Mouse (Mus musculus): ENCODE measurements around the gene Dazl. TPM values are rescaled to one million over a fixed set of nuclear protein-coding genes. Genes with fewer than 3 reads are reported as not detected.

The Dazl gene
- polyA plus RNA-seq, 1 experiment from 2014 or later = 0.12 TPM

GRCm38 (mm10) chr17:50310148-50310802 lies 16.8 kb upstream of the Dazl start:
- Histone ChIP-seq H3K4me1 (no peaks in the 10 kb centered on the region), H3K9ac (no peak overlapping the region), H3K4me2 (no peak overlapping the region), H3K27ac (no peak overlapping the region), H3K9me3 (replicated peaks) (no peaks in the 10 kb centered on the region), H3K4me3 (replicated peaks) (no peak overlapping the region), H3K27me3 (no peaks in the 10 kb centered on the region), H3K36me3 (no peaks in the 10 kb centered on the region)
- no peak for ATAC-seq (replicated peaks; ENCODE audit: low FRiP score)
- WGBS = 67% methylated on average over 10 of the region's 10 CpGs

GRCm38 (mm10) chr17:50309512-50310072 lies 16.2 kb upstream of the Dazl start:
- H3K4me2 ChIP-seq = no peak overlapping the region
- H3K36me3 ChIP-seq = no peaks in the 10 kb centered on the region
- 45% methylated on average over 5 of the region's 5 CpGs for WGBS
- no peaks in the 10 kb centered on the region for H3K4me1 ChIP-seq
- ATAC-seq (replicated peaks; ENCODE audit: low FRiP score) = no peak
- no peaks in the 10 kb centered on the region for H3K9me3 ChIP-seq (replicated peaks)
- no peak overlapping the region for H3K9ac ChIP-seq
- H3K27me3 ChIP-seq = no peaks in the 10 kb centered on the region
- no peak overlapping the region for H3K27ac ChIP-seq
- no peak overlapping the region for H3K4me3 ChIP-seq (replicated peaks)

GRCm38 (mm10) chr17:50308880-50309279 lies 15.4 kb upstream of the Dazl start:
- Histone ChIP-seq H3K27me3 (no peaks in the 10 kb centered on the region), H3K27ac (no peak overlapping the region), H3K36me3 (no peaks in the 10 kb centered on the region), H3K4me1 (no peaks in the 10 kb centered on the region), H3K4me2 (no peak overlapping the region), H3K9me3 (replicated peaks) (no peaks in the 10 kb centered on the region), H3K4me3 (replicated peaks) (no peak overlapping the region), H3K9ac (no peak overlapping the region)
- no peak for ATAC-seq (replicated peaks; ENCODE audit: low FRiP score)
- WGBS = 66% methylated on average over 5 of the region's 5 CpGs

- Histone ChIP-seq H3K36me3 (no peaks in the 10 kb centered on the region), H3K4me3 (replicated peaks) (no peak overlapping the region), H3K27me3 (no peaks in the 10 kb centered on the region), H3K4me2 (no peak overlapping the region), H3K9ac (no peak overlapping the region), H3K4me1 (no peaks in the 10 kb centered on the region), H3K27ac (no peak overlapping the region), H3K9me3 (replicated peaks) (no peaks in the 10 kb centered on the region)
- ATAC-seq (replicated peaks; ENCODE audit: low FRiP score) = no peak
- WGBS = 88% methylated on average over 10 of the region's 10 CpGs
These were observed 14.7 kb upstream of the Dazl start for GRCm38 (mm10) chr17:50308059-50308647.

GRCm38 (mm10) chr17:50302867-50303266 lies 9.4 kb upstream of the Dazl start:
- 47% methylated on average over 3 of the region's 3 CpGs for WGBS
- H3K27me3 ChIP-seq = no peaks in the 10 kb centered on the region
- H3K4me1 ChIP-seq = no peaks in the 10 kb centered on the region
- no peak overlapping the region for H3K4me3 ChIP-seq (replicated peaks)
- H3K36me3 ChIP-seq = no peaks in the 10 kb centered on the region
- H3K4me2 ChIP-seq = no peak overlapping the region
- no peak overlapping the region for H3K27ac ChIP-seq
- ATAC-seq (replicated peaks; ENCODE audit: low FRiP score) = no peak
- H3K9me3 ChIP-seq (replicated peaks) = no peaks in the 10 kb centered on the region
- H3K9ac ChIP-seq = no peak overlapping the region

- Histone ChIP-seq H3K27me3 (no peaks in the 10 kb centered on the region), H3K4me1 (no peaks in the 10 kb centered on the region), H3K27ac (no peak overlapping the region), H3K4me3 (replicated peaks) (no peak overlapping the region), H3K9ac (no peak overlapping the region), H3K36me3 (no peaks in the 10 kb centered on the region), H3K4me2 (no peak overlapping the region), H3K9me3 (replicated peaks) (no peaks in the 10 kb centered on the region)
- 63% methylated on average over 11 of the region's 11 CpGs for WGBS
- ATAC-seq (replicated peaks; ENCODE audit: low FRiP score) = no peak
These were observed 6.9 kb upstream of the Dazl start for GRCm38 (mm10) chr17:50300171-50300841.

- H3K36me3 ChIP-seq = no peaks in the 10 kb centered on the region
- H3K4me2 ChIP-seq = no peak overlapping the region
- WGBS = 72% methylated on average over 7 of the region's 7 CpGs
- H3K9ac ChIP-seq = no peak overlapping the region
- no peak overlapping the region for H3K4me3 ChIP-seq (replicated peaks)
- no peaks in the 10 kb centered on the region for H3K27me3 ChIP-seq
- H3K9me3 ChIP-seq (replicated peaks) = peaks cover 2% of the 10 kb centered on the region; the same call in 1 of the 2 replicates
- ATAC-seq (replicated peaks; ENCODE audit: low FRiP score) = no peak
- no peaks in the 10 kb centered on the region for H3K4me1 ChIP-seq
- H3K27ac ChIP-seq = no peak overlapping the region
These were observed 5.4 kb upstream of the Dazl start for GRCm38 (mm10) chr17:50298821-50299220.

GRCm38 (mm10) chr17:50294726-50295125 lies 1.3 kb upstream of the Dazl start:
- 89% methylated on average over 12 of the region's 12 CpGs for WGBS
- Histone ChIP-seq H3K27ac (no peak overlapping the region), H3K27me3 (no peaks in the 10 kb centered on the region)

GRCm38 (mm10) chr17:50292661-50293171 lies 720 bp downstream of the Dazl start:
- Histone ChIP-seq H3K9ac (peak overlapping the region; percentile 43), H3K4me1 (no peaks in the 10 kb centered on the region; the same call in 1 of the 2 replicates), H3K4me3 (replicated peaks) (peak overlapping the region; percentile 52), H3K36me3 (peaks cover 4% of the 10 kb centered on the region; the same call in 1 of the 2 replicates), H3K9me3 (replicated peaks) (peaks cover 12% of the 10 kb centered on the region), H3K27ac (peak overlapping the region; percentile 33; the same call in 1 of the 2 replicates), H3K4me2 (peak overlapping the region; percentile 68), H3K27me3 (0 out of 2 replicates have a peak, but pooled peaks cover 3% of the 10 kb centered on the region)
- 5% methylated on average over 57 of the region's 57 CpGs for WGBS
- ATAC-seq (replicated peaks; ENCODE audit: low FRiP score) = peak; percentile 96

More at GRCm38 (mm10) chr17:50294726-50295125, 1.3 kb upstream of the Dazl start:
- Histone ChIP-seq H3K9me3 (replicated peaks) (peaks cover 12% of the 10 kb centered on the region), H3K4me1 (no peaks in the 10 kb centered on the region; the same call in 1 of the 2 replicates), H3K4me3 (replicated peaks) (no peak overlapping the region), H3K4me2 (no peak overlapping the region), H3K36me3 (peaks cover 4% of the 10 kb centered on the region; the same call in 1 of the 2 replicates), H3K9ac (no peak overlapping the region)
- no peak for ATAC-seq (replicated peaks; ENCODE audit: low FRiP score)

- Histone ChIP-seq H3K27ac (no peak overlapping the region), H3K27me3 (0 out of 2 replicates have a peak, but pooled peaks cover 3% of the 10 kb centered on the region), H3K4me1 (no peaks in the 10 kb centered on the region; the same call in 1 of the 2 replicates), H3K9me3 (replicated peaks) (peaks cover 12% of the 10 kb centered on the region), H3K36me3 (peaks cover 4% of the 10 kb centered on the region; the same call in 1 of the 2 replicates), H3K9ac (no peak overlapping the region), H3K4me2 (no peak overlapping the region), H3K4me3 (replicated peaks) (no peak overlapping the region)
- 18% methylated on average over 3 of the region's 3 CpGs for whole genome bisulfite sequencing
- ATAC-seq (replicated peaks; ENCODE audit: low FRiP score) = no peak
These were observed 1.8 kb downstream of the Dazl start for GRCm38 (mm10) chr17:50291485-50292200.

- no peak for ATAC-seq (replicated peaks; ENCODE audit: low FRiP score)
- H3K4me1 ChIP-seq = no peaks in the 10 kb centered on the region
- no peaks in the 10 kb centered on the region for H3K9me3 ChIP-seq (replicated peaks)
- 75% methylated on average over 6 of the region's 6 CpGs for WGBS
- no peaks in the 10 kb centered on the region for H3K36me3 ChIP-seq
- H3K4me2 ChIP-seq = no peak overlapping the region
- 0 out of 2 replicates have a peak, but pooled peaks cover 3% of the 10 kb centered on the region for H3K27me3 ChIP-seq
- H3K4me3 ChIP-seq (replicated peaks) = no peak overlapping the region
- H3K27ac ChIP-seq = no peak overlapping the region
- no peak overlapping the region for H3K9ac ChIP-seq
These were observed 8.6 kb downstream of the Dazl start for GRCm38 (mm10) chr17:50284845-50285244.
